Mouse (Mus musculus): ENCODE results near the gene Myo1e. TPM values are rescaled to one million over a fixed set of nuclear protein-coding genes. Genes with fewer than 3 reads are reported as not detected.
A peak's percentile ranks its signal among the peaks of the same experiment; 100 is the strongest.

The Myo1e gene
- polyA plus RNA-seq, 1 experiment: 14.0 TPM

DNA sequence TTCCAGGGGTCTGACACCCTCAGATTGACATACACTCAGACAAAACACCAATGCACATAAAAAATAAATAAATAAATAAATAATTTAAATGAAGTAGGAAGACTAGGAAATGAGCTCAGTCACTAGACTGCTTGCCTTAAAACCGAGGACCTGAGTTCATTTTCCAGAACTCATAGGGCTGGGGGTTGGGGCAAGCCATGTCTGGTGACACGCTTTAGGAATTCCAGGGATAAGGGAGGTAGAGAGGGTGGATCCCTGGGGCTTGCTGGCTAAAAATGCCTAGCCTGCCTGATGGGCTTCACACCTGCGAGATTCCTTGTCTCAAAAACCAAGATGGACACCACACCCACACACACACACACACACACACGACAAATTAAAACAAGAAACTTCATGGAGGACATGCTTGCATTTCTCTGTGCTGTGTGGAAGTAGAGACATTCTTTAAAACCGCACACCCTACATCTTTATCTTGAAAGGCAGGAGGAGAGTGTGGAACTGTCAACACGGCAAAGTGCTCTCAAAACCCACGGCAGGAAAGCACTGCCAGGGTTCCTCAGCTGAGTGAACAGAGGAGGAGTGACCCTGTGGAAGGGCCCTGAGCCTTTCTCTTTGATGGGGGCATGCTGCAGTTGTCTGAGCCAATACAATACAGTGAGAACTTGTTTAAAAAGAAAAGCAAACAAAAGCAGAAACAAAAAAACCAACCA lies 13.5 kb downstream of the Myo1e start:
- no peak for DNase-seq (ENCODE audit: low spot score)

GRCm38 (mm10) chr9:70223142-70223541 lies 16.0 kb downstream of the Myo1e start:
- DNase-seq (ENCODE audit: low spot score): no peak

DNA sequence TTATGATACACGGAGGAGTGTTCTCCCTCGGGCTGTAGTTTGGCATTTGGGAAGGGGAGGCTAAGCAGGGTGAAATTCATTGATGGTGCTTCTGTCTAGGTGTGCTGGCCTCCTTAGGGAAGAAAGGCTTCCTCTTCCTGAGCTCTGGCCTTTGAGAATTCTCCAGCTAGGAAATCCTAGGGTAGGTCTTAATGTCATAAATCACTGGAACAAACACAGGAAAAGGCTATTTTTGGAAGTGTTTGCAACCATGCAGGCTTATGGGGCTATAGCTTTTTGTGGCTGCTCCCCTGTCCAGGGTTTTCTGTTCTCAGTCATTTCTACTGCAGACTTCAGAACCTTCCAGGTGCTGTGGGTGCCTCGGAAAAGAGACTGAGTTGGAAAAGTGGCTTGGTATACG lies 16.9 kb downstream of the Myo1e start:
- no peak for DNase-seq (ENCODE audit: low spot score)

GRCm38 (mm10) chr9:70226359-70226758 lies 19.2 kb downstream of the Myo1e start:
- no peak for DNase-seq (ENCODE audit: low spot score)

DNA sequence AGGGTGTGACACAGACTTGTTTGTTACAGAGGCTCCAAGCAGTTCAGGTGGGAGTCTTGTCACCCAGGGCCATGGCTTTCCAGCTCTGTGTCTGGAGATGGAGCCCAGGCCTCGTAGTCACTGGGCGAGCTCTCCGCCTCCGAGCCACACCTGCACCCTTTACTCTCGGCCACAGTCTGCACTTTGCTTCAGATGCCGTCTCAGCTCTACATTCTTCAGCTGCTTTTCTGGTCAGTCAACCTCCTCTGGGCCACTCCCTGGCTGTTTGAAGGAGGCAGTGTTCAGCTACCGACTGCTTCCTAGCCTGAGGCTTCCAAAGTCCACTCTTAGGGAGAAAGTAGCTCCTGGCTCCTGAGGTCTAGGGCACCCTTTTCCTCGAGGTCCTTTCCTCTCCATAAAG lies 22.7 kb downstream of the Myo1e start:
- DNase-seq (ENCODE audit: low spot score): peak; percentile 36

GRCm38 (mm10) chr9:70232044-70233010 lies 25.2 kb downstream of the Myo1e start:
- no peak for DNase-seq (ENCODE audit: low spot score)

GRCm38 (mm10) chr9:70237136-70237535 lies 30.0 kb downstream of the Myo1e start:
- no peak for DNase-seq (ENCODE audit: low spot score)

DNA sequence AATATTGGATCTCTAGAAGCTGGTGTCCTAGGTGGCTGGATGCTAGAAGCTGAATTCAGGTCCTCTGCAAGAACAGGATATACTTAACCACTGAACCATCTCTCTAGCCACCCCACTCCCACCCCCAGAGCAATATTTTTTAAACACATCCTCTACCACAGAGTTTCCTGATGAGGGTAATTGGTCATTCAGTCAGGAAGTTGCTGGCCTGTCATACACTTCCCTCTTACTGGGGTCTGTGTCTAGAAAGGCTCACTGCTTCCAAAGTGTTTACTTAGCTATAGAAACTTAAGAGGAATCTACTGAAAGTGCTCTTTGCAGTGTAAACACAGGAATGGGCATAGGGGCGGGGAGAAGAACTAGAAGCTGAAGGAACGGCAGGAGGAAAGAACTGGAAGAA lies 30.4 kb downstream of the Myo1e start:
- DNase-seq (ENCODE audit: low spot score): no peak

GRCm38 (mm10) chr9:70238391-70238790 lies 31.2 kb downstream of the Myo1e start:
- no peak for DNase-seq (ENCODE audit: low spot score)

- DNase-seq (ENCODE audit: low spot score): no peak
Observed at GRCm38 (mm10) chr9:70239229-70239628, 32.1 kb downstream of the Myo1e start.

DNA sequence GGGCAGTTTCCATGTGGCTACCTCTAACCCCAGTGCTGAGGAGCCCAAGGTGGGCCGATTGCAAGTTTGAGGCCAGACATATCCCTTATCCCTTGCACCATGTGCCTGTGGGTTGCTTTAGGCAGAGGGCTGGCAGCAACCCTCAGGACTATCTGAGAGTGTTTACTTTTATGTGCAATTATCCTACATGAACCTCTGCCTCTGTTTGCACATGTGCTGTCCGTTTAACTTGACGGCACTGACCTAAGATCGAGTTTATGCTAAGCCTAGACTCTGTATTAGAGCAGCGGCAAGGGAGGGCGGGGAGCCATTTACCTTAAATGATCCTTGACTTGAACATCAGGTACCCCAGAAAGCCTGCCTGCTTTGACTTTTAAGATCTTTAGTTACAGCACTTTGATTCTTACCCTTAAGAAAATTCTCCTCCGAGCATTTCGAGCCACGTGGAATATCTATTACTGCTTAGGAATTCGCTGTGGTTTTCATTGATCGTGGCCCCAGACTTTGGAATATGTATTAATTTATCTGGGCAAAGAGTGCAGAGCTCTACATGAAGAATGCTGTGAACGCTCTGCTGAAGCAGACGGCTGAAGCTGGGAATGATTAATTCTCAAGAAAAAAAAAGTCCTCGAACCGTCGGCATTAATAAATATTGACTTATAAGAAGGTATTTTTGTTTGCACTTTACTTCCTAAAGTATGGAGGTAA lies 33.7 kb downstream of the Myo1e start:
- no peak for DNase-seq (ENCODE audit: low spot score)

DNA sequence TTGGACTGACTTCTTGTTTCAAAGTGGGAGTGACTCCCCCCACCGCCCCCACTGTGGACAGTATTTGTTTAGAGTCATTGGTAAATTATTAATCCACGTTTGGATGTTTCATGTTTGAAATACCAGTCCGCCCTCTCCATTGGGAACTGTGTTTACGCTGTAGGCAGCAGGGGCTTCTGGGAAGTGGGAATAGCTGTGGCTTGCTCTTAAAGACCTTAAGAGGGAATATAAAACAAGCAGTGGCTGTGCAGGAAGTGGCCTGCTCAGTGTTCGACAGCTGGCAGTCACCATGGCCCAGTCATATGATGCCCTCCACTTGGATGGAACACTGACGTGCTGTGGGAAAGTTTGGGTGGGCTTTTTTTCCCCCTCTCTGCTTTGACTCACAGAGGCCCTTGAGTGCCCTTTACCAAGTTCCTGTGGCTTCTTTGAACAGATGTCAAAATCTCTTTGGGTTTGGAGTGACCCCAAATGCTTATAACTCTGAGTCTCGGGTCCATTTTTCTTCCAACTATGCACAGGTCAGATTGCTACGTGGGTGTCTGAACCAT lies 34.3 kb downstream of the Myo1e start:
- DNase-seq (ENCODE audit: low spot score): no peak

DNA sequence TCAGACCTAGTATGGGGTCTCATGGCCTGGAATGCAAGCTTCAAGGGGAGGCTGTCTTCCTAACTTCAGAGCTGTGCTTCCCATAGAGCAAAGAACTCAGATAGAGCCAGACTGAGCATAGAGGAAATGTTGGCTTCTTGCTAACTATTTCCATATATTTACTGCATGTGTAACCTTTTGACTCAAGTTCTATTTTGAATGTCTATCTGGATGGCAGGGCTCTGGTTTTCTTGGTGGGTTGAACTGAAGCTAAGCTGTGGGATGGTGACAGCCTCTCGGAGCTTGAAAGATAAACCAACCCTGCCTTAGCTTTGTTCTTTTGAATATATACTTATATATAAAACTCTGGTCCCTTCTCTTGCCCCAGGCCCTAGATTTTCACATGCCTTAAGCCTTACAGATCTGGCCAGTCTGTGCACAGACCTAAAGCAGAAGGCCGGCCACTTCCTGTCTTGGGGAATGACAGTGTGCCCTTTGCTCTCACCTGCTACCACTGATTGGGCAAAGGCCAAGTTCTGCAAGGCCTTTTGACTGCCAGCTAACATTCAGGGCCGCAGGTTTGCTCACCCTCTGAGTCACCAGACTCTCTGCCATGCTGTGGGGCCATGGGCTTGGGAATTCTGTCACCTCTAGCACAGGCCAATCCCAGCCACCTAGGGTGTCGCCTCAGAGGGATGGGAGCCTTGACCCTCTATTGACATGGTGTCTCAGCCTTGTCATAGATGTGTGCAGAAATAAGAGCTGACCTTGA lies 35.1 kb downstream of the Myo1e start:
- DNase-seq (ENCODE audit: low spot score): no peak

GRCm38 (mm10) chr9:70243241-70243640 lies 36.1 kb downstream of the Myo1e start:
- no peak for DNase-seq (ENCODE audit: low spot score)

GRCm38 (mm10) chr9:70243708-70244107 lies 36.6 kb downstream of the Myo1e start:
- DNase-seq (ENCODE audit: low spot score): no peak

DNA sequence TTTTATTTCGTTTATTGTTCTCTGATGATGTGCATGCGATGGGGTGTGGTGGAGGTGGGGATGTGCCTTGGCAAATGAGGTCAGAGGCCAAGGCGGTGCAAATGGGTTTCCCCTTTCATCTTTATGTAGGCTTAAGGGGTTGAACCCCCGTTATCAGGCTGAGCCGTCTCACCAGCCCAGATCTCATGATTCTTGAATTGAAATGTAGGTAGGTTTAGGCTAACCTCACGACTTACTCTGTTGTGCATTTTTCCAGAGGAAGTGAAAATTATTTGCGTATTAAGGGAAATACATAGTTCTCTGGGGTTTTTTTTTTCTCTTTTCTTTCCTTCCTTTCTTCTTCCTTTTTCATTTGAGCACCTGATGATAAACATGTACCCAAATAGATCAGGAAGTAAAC lies 37.0 kb downstream of the Myo1e start:
- no peak for DNase-seq (ENCODE audit: low spot score)

DNA sequence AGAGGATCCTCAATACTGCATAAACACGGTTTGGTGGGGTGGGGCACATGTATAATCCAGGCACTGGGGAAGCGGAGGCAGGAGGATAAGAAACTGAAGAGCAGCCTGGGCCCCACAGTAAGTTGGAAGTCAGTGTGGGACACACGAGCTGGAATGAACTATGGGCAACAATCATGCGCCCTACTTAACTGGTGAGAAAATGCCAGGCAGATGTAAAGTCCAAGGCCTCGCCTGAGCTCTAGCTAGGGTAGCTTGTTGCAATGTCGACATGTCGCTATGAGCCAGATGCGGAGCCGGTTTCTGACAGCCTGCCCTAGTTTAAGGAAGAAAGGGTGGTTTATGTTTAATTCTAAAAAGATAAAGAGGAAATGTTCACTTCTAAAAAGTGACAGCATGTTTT lies 37.9 kb downstream of the Myo1e start:
- no peak for DNase-seq (ENCODE audit: low spot score)

- no peak for DNase-seq (ENCODE audit: low spot score)
Observed at GRCm38 (mm10) chr9:70246427-70246826, 39.3 kb downstream of the Myo1e start.

- no peak for DNase-seq (ENCODE audit: low spot score)
Observed at GRCm38 (mm10) chr9:70248046-70248445, 40.9 kb downstream of the Myo1e start.

DNA sequence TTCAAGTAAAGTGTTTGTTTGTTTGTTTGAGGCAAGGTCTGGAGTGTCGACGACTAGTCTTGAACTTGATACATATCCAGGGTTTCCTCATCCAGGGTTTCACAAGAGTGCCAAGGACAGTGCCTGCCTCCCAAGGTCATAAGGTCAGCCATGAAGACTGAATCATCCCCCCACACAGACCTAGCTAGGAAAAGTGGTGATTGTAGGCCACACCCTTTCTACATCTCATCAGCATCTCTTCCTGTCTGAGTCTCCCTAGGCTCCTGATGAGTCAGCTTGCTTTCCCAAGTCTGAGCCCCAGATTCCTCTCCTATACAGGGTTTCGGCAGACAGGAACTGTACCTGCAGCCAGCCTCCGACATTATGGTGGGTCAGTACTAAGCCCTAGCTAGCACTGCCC lies 41.7 kb downstream of the Myo1e start:
- DNase-seq (ENCODE audit: low spot score): no peak

All from urinary bladder, adult 2 months (tissue).